Mouse (Mus musculus): Measurements from ENCODE around the gene Sec14l3. TPM values are rescaled to one million over a fixed set of nuclear protein-coding genes. Genes with fewer than 3 reads are reported as not detected.
A peak's percentile ranks its signal among the peaks of the same experiment; 100 is the strongest.

Gene Sec14l3
- polyA plus RNA-seq, 1 experiment from 2014 or later, result not detected

GRCm38 (mm10) chr11:4078267-4078933 lies 13.8 kb downstream of the Sec14l3 start:
- Histone ChIP-seq H3K9me3 (ENCODE audit: control insufficient read depth, low read length) (no peaks in the 10 kb centered on the region), H3K27me3 (ENCODE audit: control insufficient read depth, insufficient read depth, low read length) (no peaks in the 10 kb centered on the region), H3K4me1 (ENCODE audit: control insufficient read depth, insufficient read depth, low read length) (no peaks in the 10 kb centered on the region), H3K36me3 (ENCODE audit: control insufficient read depth, insufficient read depth, low read length) (no peaks in the 10 kb centered on the region), H3K4me3 (ENCODE audit: low read length) (no peak overlapping the region), H3K4me2 (replicated peaks; ENCODE audit: low read depth, low read length) (no peak overlapping the region), H3K9ac (ENCODE audit: low read depth, low read length) (no peak overlapping the region), H3K27ac (ENCODE audit: low read depth, low read length) (no peak overlapping the region)
- WGBS, result 85% methylated on average over 7 of the region's 7 CpGs
- ATAC-seq (ENCODE audit: low FRiP score, low TSS enrichment), result no peak

- H3K4me3 ChIP-seq (ENCODE audit: low read length), result no peak overlapping the region
- H3K27ac ChIP-seq (ENCODE audit: low read depth, low read length), result no peak overlapping the region
- H3K27me3 ChIP-seq (ENCODE audit: control insufficient read depth, insufficient read depth, low read length), result no peaks in the 10 kb centered on the region
- no peaks in the 10 kb centered on the region for H3K9me3 ChIP-seq (ENCODE audit: control insufficient read depth, low read length)
- 18% methylated on average over 4 of the region's 4 CpGs for WGBS
- no peak overlapping the region for H3K4me2 ChIP-seq (replicated peaks; ENCODE audit: low read depth, low read length)
- ATAC-seq (ENCODE audit: low FRiP score, low TSS enrichment), result no peak
- H3K9ac ChIP-seq (ENCODE audit: low read depth, low read length), result no peak overlapping the region
- H3K36me3 ChIP-seq (ENCODE audit: control insufficient read depth, insufficient read depth, low read length), result no peaks in the 10 kb centered on the region
- no peaks in the 10 kb centered on the region for H3K4me1 ChIP-seq (ENCODE audit: control insufficient read depth, insufficient read depth, low read length)
Observed at GRCm38 (mm10) chr11:4080219-4080618, 15.6 kb downstream of the Sec14l3 start.

- 35% methylated on average over 5 of the region's 5 CpGs for WGBS
- Histone ChIP-seq H3K9me3 (ENCODE audit: control insufficient read depth, low read length) (no peaks in the 10 kb centered on the region), H3K27me3 (ENCODE audit: control insufficient read depth, insufficient read depth, low read length) (no peaks in the 10 kb centered on the region), H3K9ac (ENCODE audit: low read depth, low read length) (no peak overlapping the region), H3K36me3 (ENCODE audit: control insufficient read depth, insufficient read depth, low read length) (no peaks in the 10 kb centered on the region), H3K4me3 (ENCODE audit: low read length) (no peak overlapping the region), H3K4me1 (ENCODE audit: control insufficient read depth, insufficient read depth, low read length) (no peaks in the 10 kb centered on the region), H3K27ac (ENCODE audit: low read depth, low read length) (no peak overlapping the region), H3K4me2 (replicated peaks; ENCODE audit: low read depth, low read length) (no peak overlapping the region)
- 0 out of 2 replicates have a peak, but pooled peaks have one; percentile 46 for ATAC-seq (ENCODE audit: low FRiP score, low TSS enrichment)
Observed at GRCm38 (mm10) chr11:4083316-4084078, 18.9 kb downstream of the Sec14l3 start.

GRCm38 (mm10) chr11:4086246-4086645 lies 21.6 kb downstream of the Sec14l3 start:
- Histone ChIP-seq H3K27me3 (ENCODE audit: control insufficient read depth, insufficient read depth, low read length) (no peaks in the 10 kb centered on the region), H3K9ac (ENCODE audit: low read depth, low read length) (no peak overlapping the region), H3K4me3 (ENCODE audit: low read length) (no peak overlapping the region), H3K27ac (ENCODE audit: low read depth, low read length) (no peak overlapping the region), H3K9me3 (ENCODE audit: control insufficient read depth, low read length) (no peaks in the 10 kb centered on the region), H3K4me2 (replicated peaks; ENCODE audit: low read depth, low read length) (no peak overlapping the region), H3K4me1 (ENCODE audit: control insufficient read depth, insufficient read depth, low read length) (no peaks in the 10 kb centered on the region), H3K36me3 (ENCODE audit: control insufficient read depth, insufficient read depth, low read length) (no peaks in the 10 kb centered on the region; the same call in 1 of the 2 replicates)
- no peak for ATAC-seq (ENCODE audit: low FRiP score, low TSS enrichment)
- WGBS, result 71% methylated on average over 1 of the region's 1 CpGs

GRCm38 (mm10) chr11:4087267-4087666 lies 22.6 kb downstream of the Sec14l3 start:
- Histone ChIP-seq H3K9ac (ENCODE audit: low read depth, low read length) (no peak overlapping the region), H3K36me3 (ENCODE audit: control insufficient read depth, insufficient read depth, low read length) (no peaks in the 10 kb centered on the region; the same call in 1 of the 2 replicates), H3K27ac (ENCODE audit: low read depth, low read length) (no peak overlapping the region), H3K4me2 (replicated peaks; ENCODE audit: low read depth, low read length) (no peak overlapping the region), H3K9me3 (ENCODE audit: control insufficient read depth, low read length) (no peaks in the 10 kb centered on the region), H3K4me3 (ENCODE audit: low read length) (no peak overlapping the region), H3K4me1 (ENCODE audit: control insufficient read depth, insufficient read depth, low read length) (no peaks in the 10 kb centered on the region), H3K27me3 (ENCODE audit: control insufficient read depth, insufficient read depth, low read length) (no peaks in the 10 kb centered on the region)
- WGBS, result 67% methylated on average over 2 of the region's 2 CpGs
- ATAC-seq (ENCODE audit: low FRiP score, low TSS enrichment), result no peak

GRCm38 (mm10) chr11:4093459-4094377 lies 29.1 kb downstream of the Sec14l3 start:
- peaks cover 15% of the 10 kb centered on the region for H3K4me1 ChIP-seq (ENCODE audit: control insufficient read depth, insufficient read depth, low read length)

GRCm38 (mm10) chr11:4094378-4095170 lies 29.9 kb downstream of the Sec14l3 start:
- Histone ChIP-seq H3K9me3 (ENCODE audit: control insufficient read depth, low read length) (no peaks in the 10 kb centered on the region), H3K9ac (ENCODE audit: low read depth, low read length) (peak overlapping the region; percentile 65), H3K4me2 (replicated peaks; ENCODE audit: low read depth, low read length) (peak overlapping the region; percentile 81), H3K4me3 (ENCODE audit: low read length) (peak overlapping the region; percentile 65), H3K36me3 (ENCODE audit: control insufficient read depth, insufficient read depth, low read length) (no peaks in the 10 kb centered on the region; the same call in 1 of the 2 replicates), H3K27me3 (ENCODE audit: control insufficient read depth, insufficient read depth, low read length) (no peaks in the 10 kb centered on the region), H3K27ac (ENCODE audit: low read depth, low read length) (peak overlapping the region; percentile 81; the same call in 1 of the 2 replicates), H3K4me1 (ENCODE audit: control insufficient read depth, insufficient read depth, low read length) (peaks cover 15% of the 10 kb centered on the region)
- ATAC-seq (ENCODE audit: low FRiP score, low TSS enrichment), result 0 out of 2 replicates have a peak, but pooled peaks have one; percentile 5
- 3% methylated on average over 23 of the region's 24 CpGs for whole genome bisulfite sequencing

More at GRCm38 (mm10) chr11:4093459-4094377, 29.1 kb downstream of the Sec14l3 start:
- no peak for ATAC-seq (ENCODE audit: low FRiP score, low TSS enrichment)
- 85% methylated on average over 18 of the region's 18 CpGs for WGBS
- no peak overlapping the region for H3K27ac ChIP-seq (ENCODE audit: low read depth, low read length)
- H3K4me3 ChIP-seq (ENCODE audit: low read length), result peak overlapping the region; percentile 65; the same call in 1 of the 2 replicates
- no peak overlapping the region for H3K9ac ChIP-seq (ENCODE audit: low read depth, low read length)
- no peaks in the 10 kb centered on the region for H3K9me3 ChIP-seq (ENCODE audit: control insufficient read depth, low read length)
- H3K36me3 ChIP-seq (ENCODE audit: control insufficient read depth, insufficient read depth, low read length), result no peaks in the 10 kb centered on the region; the same call in 1 of the 2 replicates
- peak overlapping the region; percentile 81 for H3K4me2 ChIP-seq (replicated peaks; ENCODE audit: low read depth, low read length)
- no peaks in the 10 kb centered on the region for H3K27me3 ChIP-seq (ENCODE audit: control insufficient read depth, insufficient read depth, low read length)
